Comparison of ENCODE assay signal across 14 mouse cellular contexts in the genomic region with DNA sequence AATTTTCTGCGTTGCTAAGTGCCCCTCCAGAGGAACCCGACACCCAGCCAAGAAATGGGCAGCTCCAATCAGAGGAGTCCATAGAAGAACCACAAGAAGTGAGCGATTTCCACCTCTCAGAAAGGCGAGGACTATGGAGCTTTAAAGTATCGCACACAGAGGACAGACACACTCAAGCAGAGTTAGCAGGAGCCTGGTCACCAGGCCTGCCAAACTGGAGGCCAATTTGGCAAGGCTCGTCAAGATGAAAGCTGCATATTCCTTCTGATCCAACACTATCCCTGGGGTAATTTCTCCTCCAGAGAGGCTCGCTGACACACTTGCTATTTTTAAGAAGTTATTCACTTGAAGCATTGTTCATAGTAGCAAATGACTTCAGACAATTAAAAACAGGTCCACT.
DNase-seq lines count a peak whose midpoint lies in the region; TF ChIP-seq lines count a peak whose summit lies in the region.
"Had no signal": no experiment of that assay in that cellular context is flagged by ENCODE, and none has a peak within 500 bp of the region (broad histone marks: within the 10 kb centered on the region; RNA-seq: fewer than 3 reads in every experiment).

No protein-coding gene starts in this region.

- no peak for TF ChIP-seq POLR2A in lung, adult 2 months (IDR thresholded peaks at IDR 0.05; ENCODE audit: borderline replicate concordance, extremely low read depth, low read depth, low read length)

- H3K4me3 ChIP-seq in lung, adult 2 months (replicated peaks; ENCODE audit: extremely low read depth, low read depth, low read length): no peak overlapping the region
- H3K4me3 ChIP-seq in forebrain, embryonic 10.5 days: no peak overlapping the region
- H3K4me3 ChIP-seq: lung, embryonic 15.5 days had no signal

- 65% methylated on average over 7 of the region's 7 CpGs for WGBS in lung, adult 2 months
- 82% methylated on average over 7 of the region's 7 CpGs for WGBS in forebrain, embryonic 10.5 days

- H3K4me1 ChIP-seq in lung, adult 2 months (ENCODE audit: control insufficient read depth, insufficient read depth, low read length): no peaks in the 10 kb centered on the region
- H3K4me1 ChIP-seq in forebrain, embryonic 10.5 days: no peaks in the 10 kb centered on the region
- H3K4me1 ChIP-seq: lung, embryonic 15.5 days had no signal

- no peaks in the 10 kb centered on the region for H3K36me3 ChIP-seq in forebrain, embryonic 10.5 days (replicated peaks)
- H3K36me3 ChIP-seq: lung, embryonic 15.5 days had no signal

- TF ChIP-seq CTCF in lung, adult 2 months (IDR thresholded peaks at IDR 0.05; ENCODE audit: insufficient read depth, low read length): no peak

- peak; percentile 52 for DNase-seq in adrenal gland, postnatal 14 days
- DNase-seq in adrenal gland, postnatal 25 days: no peak
- peak; percentile 26 for DNase-seq in lung, postnatal 36 days
- DNase-seq in lung, adult 2 months: no peak
- peak; percentile 78 for DNase-seq in gastrocnemius, adult 18-20 months (ENCODE audit: low spot score)
- DNase-seq in heart, postnatal 4 days: peak; percentile 69
- DNase-seq in forebrain, embryonic 10.5 days (ENCODE audit: extremely low spot score, low spot score): no peak
- no peak for DNase-seq in urinary bladder, postnatal 10 days (ENCODE audit: low spot score)
- DNase-seq: forebrain, postnatal 0 days; midbrain, embryonic 14.5 days; spleen, adult 18-20 months had no signal

- H3K27me3 ChIP-seq in forebrain, embryonic 10.5 days (ENCODE audit: poor library complexity, severe bottlenecking): no peaks in the 10 kb centered on the region
- H3K27me3 ChIP-seq: lung, embryonic 15.5 days had no signal

- no peak overlapping the region for H3K27ac ChIP-seq in forebrain, embryonic 10.5 days
- H3K27ac ChIP-seq: hindbrain, embryonic 14.5 days; lung, embryonic 15.5 days had no signal

- H3K9me3 ChIP-seq in forebrain, embryonic 10.5 days: no peaks in the 10 kb centered on the region
- H3K9me3 ChIP-seq: G1E; lung, embryonic 15.5 days had no signal

Comparison
In these comparisons a context has a peak if more than half of its experiments do, and no peak if none do; other contexts are left out.
1. DNase-seq: peak in adrenal gland, postnatal 14 days (single experiment), lung, postnatal 36 days (single experiment), gastrocnemius, adult 18-20 months (single experiment) and heart, postnatal 4 days (single experiment); none in adrenal gland, postnatal 25 days (single experiment), lung, adult 2 months (single experiment), forebrain, embryonic 10.5 days (single experiment) and urinary bladder, postnatal 10 days (single experiment).